Mouse (Mus musculus) embryonic facial prominence, embryonic 15.5 days (tissue): ENCODE results near the gene Cpa1. TPM values are rescaled to one million over a fixed set of nuclear protein-coding genes. Genes with fewer than 3 reads are reported as not detected.

Source experiments
- ATAC-seq: fragments of 200-750 bp; cut with Nextera tagmentation; 2 replicates; pipeline ENCODE4 v1.8.0; 2017; ENCODE audit warnings: low read depth, moderate TSS enrichment; ENCODE audit not compliant: insufficient number of reproducible peaks, low FRiP score, low TSS enrichment
- H3K27ac ChIP-seq: fragments of 300-500 bp; sonication (generic); replicated peaks from 2 replicates; pipeline ENCODE4 v1.5.1; 2015; ENCODE audit warnings: mild to moderate bottlenecking, inconsistent platforms
- H3K27me3 ChIP-seq: fragments of 300-500 bp; sonication (generic); 2 replicates; pipeline ENCODE4 v1.6.1; 2015; ENCODE audit warnings: inconsistent platforms
- H3K36me3 ChIP-seq: fragments of 300-500 bp; sonication (generic); 2 replicates; pipeline ENCODE4 v1.6.1; 2015; ENCODE audit warnings: mild to moderate bottlenecking, inconsistent platforms
- H3K4me1 ChIP-seq: fragments of 300-500 bp; sonication (generic); 2 replicates; pipeline ENCODE4 v1.6.1; 2015; ENCODE audit warnings: inconsistent platforms
- H3K4me2 ChIP-seq: fragments of 300-500 bp; sonication (generic); replicated peaks from 2 replicates; pipeline ENCODE4 v1.6.1; 2015; ENCODE audit warnings: mild to moderate bottlenecking, inconsistent platforms
- H3K4me3 ChIP-seq: fragments of 300-500 bp; sonication (generic); replicated peaks from 2 replicates; pipeline ENCODE4 v1.5.1; 2015; ENCODE audit warnings: mild to moderate bottlenecking, inconsistent platforms
- H3K9ac ChIP-seq: fragments of 300-500 bp; sonication (generic); 2 replicates; pipeline ENCODE4 v1.6.1; 2015; ENCODE audit warnings: inconsistent platforms
- H3K9me3 ChIP-seq: fragments of 300-500 bp; sonication (generic); replicated peaks from 2 replicates; pipeline ENCODE4 v1.6.1; 2016; ENCODE audit warnings: inconsistent platforms
- WGBS: fragments of 180-500 bp; shearing (Covaris S2); methylation state at CpG from one replicate; pipeline ENCODE4 v1.1.7; 2015; 5-methylcytosine and 5-hydroxymethylcytosine counted together
- polyA plus RNA-seq: library from polyadenylated mRNA; unstranded; fragments of >200 nt; fragmentation: Nextera tagmentation; extraction: Ambion mirVana; gene quantifications from 2 replicates; pipeline ENCODE4 v1.2.1, GENCODE M21; 2015

The Cpa1 gene
- polyA plus RNA-seq, 1 experiment from 2014 or later = 0.98 TPM

- peak overlapping the region; percentile 87 for H3K27ac ChIP-seq
- H3K36me3 ChIP-seq = no peaks in the 10 kb centered on the region
- H3K9me3 ChIP-seq = no peaks in the 10 kb centered on the region
- ATAC-seq = no peak
- no peak overlapping the region for H3K9ac ChIP-seq
- no peaks in the 10 kb centered on the region for H3K27me3 ChIP-seq
- no peak overlapping the region for H3K4me2 ChIP-seq
- 56% methylated on average over 6 of the region's 6 CpGs for WGBS
- H3K4me3 ChIP-seq = no peak overlapping the region
- H3K4me1 ChIP-seq = peaks cover 58% of the 10 kb centered on the region
These were observed 14.5 kb downstream of the Cpa1 start for GRCm38 (mm10) chr6:30653518-30653917.

- no peak overlapping the region for H3K9ac ChIP-seq
- no peaks in the 10 kb centered on the region for H3K9me3 ChIP-seq
- WGBS = 49% methylated on average over 6 of the region's 6 CpGs
- no peak overlapping the region for H3K4me3 ChIP-seq
- H3K4me2 ChIP-seq = no peak overlapping the region
- H3K4me1 ChIP-seq = peaks cover 49% of the 10 kb centered on the region
- no peaks in the 10 kb centered on the region for H3K27me3 ChIP-seq
- ATAC-seq = no peak
- peak overlapping the region; percentile 87 for H3K27ac ChIP-seq
- no peaks in the 10 kb centered on the region for H3K36me3 ChIP-seq
These were observed 15.4 kb downstream of the Cpa1 start for GRCm38 (mm10) chr6:30654402-30654859.

GRCm38 (mm10) chr6:30654932-30655331, 15.9 kb downstream of the Cpa1 start:
- 77% methylated on average over 3 of the region's 3 CpGs for WGBS
- no peaks in the 10 kb centered on the region for H3K27me3 ChIP-seq

GRCm38 (mm10) chr6:30657279-30657678, 18.3 kb downstream of the Cpa1 start:
- Histone ChIP-seq H3K36me3 (no peaks in the 10 kb centered on the region), H3K9me3 (no peaks in the 10 kb centered on the region), H3K4me2 (no peak overlapping the region), H3K27me3 (no peaks in the 10 kb centered on the region), H3K4me1 (peaks cover 49% of the 10 kb centered on the region), H3K4me3 (no peak overlapping the region), H3K9ac (no peak overlapping the region), H3K27ac (peak overlapping the region; percentile 87)
- WGBS = 87% methylated on average over 12 of the region's 12 CpGs
- no peak for ATAC-seq

More at GRCm38 (mm10) chr6:30654932-30655331, 15.9 kb downstream of the Cpa1 start:
- Histone ChIP-seq H3K4me2 (no peak overlapping the region), H3K4me1 (peaks cover 44% of the 10 kb centered on the region), H3K36me3 (no peaks in the 10 kb centered on the region), H3K9ac (no peak overlapping the region), H3K4me3 (no peak overlapping the region), H3K9me3 (no peaks in the 10 kb centered on the region), H3K27ac (peak overlapping the region; percentile 87)
- no peak for ATAC-seq

DNA sequence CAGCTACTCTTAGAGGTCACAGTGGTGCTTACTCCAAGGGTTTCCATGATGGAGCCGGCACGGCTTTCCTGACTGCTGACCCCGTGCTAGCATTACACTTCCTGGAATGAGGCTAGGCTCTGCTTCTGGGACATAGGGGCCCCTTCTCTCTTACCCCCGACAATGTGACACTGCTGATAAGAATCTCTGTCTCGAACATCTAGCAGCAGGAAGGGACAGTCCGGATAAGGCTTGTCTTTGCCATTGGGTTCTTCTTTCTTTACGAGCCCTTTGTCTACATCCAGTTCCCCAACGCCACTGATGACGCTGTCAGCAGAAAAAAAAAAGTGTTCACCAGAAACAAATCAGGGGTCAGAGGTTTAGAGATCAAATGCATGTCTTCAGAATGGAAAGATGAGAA, 19.6 kb downstream of the Cpa1 start:
- ATAC-seq = no peak
- WGBS = 71% methylated on average over 9 of the region's 9 CpGs

DNA sequence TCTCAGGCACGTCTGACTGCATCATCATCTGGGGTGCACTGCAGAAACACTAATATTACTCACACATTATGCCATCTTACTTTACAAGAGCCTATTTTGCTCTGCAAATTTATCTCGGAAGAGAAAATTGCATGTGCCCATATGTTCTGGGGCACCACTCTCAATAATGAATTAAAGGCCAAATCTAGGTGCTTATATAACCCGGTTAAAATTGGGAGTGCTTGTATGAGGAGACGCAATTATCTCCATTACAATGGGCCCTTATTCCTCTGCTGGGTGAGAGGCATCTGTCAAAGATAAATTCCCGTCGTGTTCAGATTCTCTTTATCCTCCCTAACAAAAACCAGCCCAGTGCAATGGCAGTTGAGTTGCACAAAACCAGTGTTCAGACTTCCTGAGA, 25.8 kb downstream of the Cpa1 start:
- WGBS = 33% methylated on average over 6 of the region's 6 CpGs
- Histone ChIP-seq H3K4me3 (no peak overlapping the region), H3K27me3 (no peaks in the 10 kb centered on the region), H3K9me3 (no peaks in the 10 kb centered on the region), H3K27ac (peak overlapping the region; percentile 69), H3K4me1 (peaks cover 36% of the 10 kb centered on the region), H3K9ac (no peak overlapping the region), H3K36me3 (no peaks in the 10 kb centered on the region), H3K4me2 (no peak overlapping the region)
- no peak for ATAC-seq

More for the DNA sequence above, 19.6 kb downstream of the Cpa1 start:
- Histone ChIP-seq H3K9ac (no peak overlapping the region), H3K27me3 (no peaks in the 10 kb centered on the region), H3K27ac (no peak overlapping the region), H3K4me1 (peaks cover 38% of the 10 kb centered on the region), H3K9me3 (no peaks in the 10 kb centered on the region), H3K4me2 (no peak overlapping the region), H3K4me3 (no peak overlapping the region), H3K36me3 (no peaks in the 10 kb centered on the region)

- no peaks in the 10 kb centered on the region for H3K9me3 ChIP-seq
- H3K4me2 ChIP-seq = no peak overlapping the region
- H3K4me1 ChIP-seq = peaks cover 40% of the 10 kb centered on the region
- no peaks in the 10 kb centered on the region for H3K27me3 ChIP-seq
- no peak overlapping the region for H3K9ac ChIP-seq
- H3K4me3 ChIP-seq = no peak overlapping the region
- ATAC-seq = no peak
- WGBS = 22% methylated on average over 4 of the region's 4 CpGs
- H3K36me3 ChIP-seq = no peaks in the 10 kb centered on the region
- H3K27ac ChIP-seq = peak overlapping the region; percentile 69
These were observed 26.3 kb downstream of the Cpa1 start for GRCm38 (mm10) chr6:30665296-30665695.

GRCm38 (mm10) chr6:30666043-30666442, 27.0 kb downstream of the Cpa1 start:
- Histone ChIP-seq H3K4me3 (no peak overlapping the region), H3K27ac (peak overlapping the region; percentile 36), H3K4me1 (peaks cover 41% of the 10 kb centered on the region), H3K36me3 (no peaks in the 10 kb centered on the region), H3K27me3 (no peaks in the 10 kb centered on the region), H3K9ac (no peak overlapping the region), H3K9me3 (no peaks in the 10 kb centered on the region), H3K4me2 (no peak overlapping the region)
- WGBS = 45% methylated on average over 6 of the region's 6 CpGs
- ATAC-seq = no peak

- ATAC-seq = peak; percentile 61; the same call in 1 of the 2 replicates
- H3K27ac ChIP-seq = peak overlapping the region; percentile 73
- H3K4me1 ChIP-seq = peaks cover 46% of the 10 kb centered on the region
- no peak overlapping the region for H3K9ac ChIP-seq
- no peaks in the 10 kb centered on the region for H3K27me3 ChIP-seq
- no peak overlapping the region for H3K4me2 ChIP-seq
- H3K4me3 ChIP-seq = no peak overlapping the region
- no peaks in the 10 kb centered on the region for H3K36me3 ChIP-seq
- 21% methylated on average over 5 of the region's 5 CpGs for WGBS
- H3K9me3 ChIP-seq = no peaks in the 10 kb centered on the region
These were observed 28.6 kb downstream of the Cpa1 start for GRCm38 (mm10) chr6:30667585-30667984.

DNA sequence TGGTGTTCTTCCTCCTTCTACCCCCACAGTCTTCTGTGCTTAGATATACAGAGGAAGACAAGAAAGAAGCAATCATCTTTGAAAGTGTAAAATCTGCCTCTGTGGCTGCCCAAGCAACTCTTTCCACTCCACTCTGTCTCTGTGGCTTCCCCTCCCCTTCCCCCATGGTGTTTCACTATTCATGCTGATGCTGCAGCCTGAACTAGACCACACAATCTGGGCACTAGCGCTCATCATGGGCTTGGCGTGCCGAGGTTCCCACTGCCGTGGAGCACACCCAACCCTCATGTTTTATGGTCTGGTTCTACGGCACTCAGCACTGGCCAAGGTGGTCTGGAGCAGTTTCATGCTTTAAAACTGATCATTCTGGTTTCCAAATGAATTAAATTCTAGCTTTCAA, 32.7 kb downstream of the Cpa1 start:
- H3K4me1 ChIP-seq = peaks cover 69% of the 10 kb centered on the region
- no peaks in the 10 kb centered on the region for H3K27me3 ChIP-seq
- no peaks in the 10 kb centered on the region for H3K36me3 ChIP-seq
- H3K9ac ChIP-seq = no peak overlapping the region
- H3K9me3 ChIP-seq = no peaks in the 10 kb centered on the region
- ATAC-seq = peak; percentile 81
- no peak overlapping the region for H3K4me2 ChIP-seq
- WGBS = 41% methylated on average over 5 of the region's 5 CpGs
- no peak overlapping the region for H3K4me3 ChIP-seq
- H3K27ac ChIP-seq = peak overlapping the region; percentile 79

DNA sequence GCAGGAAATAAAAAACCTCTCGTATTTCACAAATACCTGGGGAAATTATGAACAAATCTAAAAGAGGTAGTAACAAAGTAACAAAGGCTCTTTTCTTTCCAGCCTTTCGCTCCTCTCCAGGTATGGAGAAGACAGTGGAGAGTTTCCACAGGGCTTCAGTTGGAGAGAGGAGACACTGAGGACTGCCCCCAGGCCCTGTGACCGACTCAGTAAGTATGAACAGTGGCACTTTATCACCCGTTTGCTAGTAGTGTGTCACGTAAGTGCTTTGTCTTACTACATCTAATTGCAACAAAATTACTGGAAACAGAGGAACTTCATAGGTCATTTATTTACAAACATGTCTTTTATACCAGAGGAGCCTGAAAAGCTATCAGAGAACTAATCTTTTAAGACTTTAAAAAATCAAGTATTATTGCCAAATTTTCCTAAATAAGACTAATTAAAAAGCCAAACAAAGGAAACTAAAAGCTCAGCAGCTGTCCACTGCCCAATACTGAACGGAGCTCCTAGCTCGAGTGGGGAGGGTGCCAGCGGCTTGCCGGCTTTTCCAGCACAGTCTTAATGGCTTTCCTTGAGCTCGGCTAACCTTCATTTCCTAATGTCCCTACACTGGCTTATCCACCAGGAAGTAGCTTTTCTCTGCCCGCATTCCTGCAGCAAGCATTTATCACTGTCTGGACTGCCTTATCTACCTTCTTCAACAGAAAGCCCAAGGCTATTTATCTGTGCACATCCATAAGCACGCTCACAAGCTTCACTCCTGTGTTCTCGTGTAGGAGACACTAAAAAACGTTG, 34.9 kb downstream of the Cpa1 start:
- peak overlapping the region; percentile 97 for H3K27ac ChIP-seq
- peaks cover 69% of the 10 kb centered on the region for H3K4me1 ChIP-seq
- 26% methylated on average over 14 of the region's 14 CpGs for WGBS
- no peak overlapping the region for H3K4me3 ChIP-seq
- no peak for ATAC-seq
- no peaks in the 10 kb centered on the region for H3K27me3 ChIP-seq
- H3K9me3 ChIP-seq = no peaks in the 10 kb centered on the region
- peak overlapping the region; percentile 42; the same call in 1 of the 2 replicates for H3K4me2 ChIP-seq
- no peak overlapping the region for H3K9ac ChIP-seq
- H3K36me3 ChIP-seq = no peaks in the 10 kb centered on the region
